Mouse (Mus musculus) left cerebral cortex, adult 18-20 months (tissue): ENCODE data around the gene Cts8. TPM values are rescaled to one million over a fixed set of nuclear protein-coding genes. Genes with fewer than 3 reads are reported as not detected.
A peak's percentile ranks its signal among the peaks of the same experiment; 100 is the strongest.

Source experiments
- DNase-seq, 2 experiments: peaks; one replicate each; pipeline ENCODE4 v3.0.0; 2021 to 2022; ENCODE audit warnings: low spot score in 2 of 2, mixed read lengths in 1 of 2
- long read RNA-seq, 2 experiments: library from polyadenylated mRNA; stranded (forward); transcript quantifications; one replicate each; pipeline ENCODE4 v2.0.0; 2021
- total RNA-seq, 2 experiments: library from RNA; stranded (reverse); gene quantifications; 2 replicates each; pipeline ENCODE4 v1.2.3; 2021

Cts8 gene
- total RNA-seq: not detected
- long read RNA-seq, experiment 1: 0 reads
- long read RNA-seq, experiment 2: 0 reads

GRCm38 (mm10) chr13:61255258-61255657 lies at the start of gene Cts8:
Gene Cts8, minus strand, starts transcription at chr13:61255358.
- no peak for DNase-seq

GRCm38 (mm10) chr13:61288739-61289138 lies 33.6 kb upstream of the Cts8 start, which contains the start of gene Gm49398:
Gene Gm49398, minus strand, starts transcription at chr13:61288839.
- no peak for DNase-seq

- peak; percentile 61 for DNase-seq
Measured at GRCm38 (mm10) chr13:61241076-61241947, 13.8 kb downstream of the Cts8 start.

- no peak for DNase-seq
Measured at GRCm38 (mm10) chr13:61203310-61203709, 51.8 kb downstream of the Cts8 start, which contains the start of gene Cts6. Gene Cts6, minus strand, starts transcription at chr13:61203410.

Other genes starting within 250 kb of the Cts8 start
- not detected for gene Ctsj, start 249.4 kb downstream of the Cts8 start, total RNA-seq
- gene Ctsq, start 214.7 kb downstream of the Cts8 start, total RNA-seq: not detected
- gene Ctsr, start 91.1 kb downstream of the Cts8 start, total RNA-seq: not detected
- not detected for gene Cts6, start 51.9 kb downstream of the Cts8 start, total RNA-seq
- not detected for gene Gm49398, start 33.5 kb upstream of the Cts8 start, total RNA-seq
- gene Cts7, start 102.8 kb upstream of the Cts8 start, total RNA-seq: not detected